Mouse (Mus musculus) brain, adult 2 months (tissue): ENCODE data around the gene Epb41l5.

Experiments
- DNase-seq: peaks from one replicate; pipeline ENCODE4 v3.0.0; 2011; ENCODE audit warnings: low read depth, low spot score

Gene Epb41l5

DNA sequence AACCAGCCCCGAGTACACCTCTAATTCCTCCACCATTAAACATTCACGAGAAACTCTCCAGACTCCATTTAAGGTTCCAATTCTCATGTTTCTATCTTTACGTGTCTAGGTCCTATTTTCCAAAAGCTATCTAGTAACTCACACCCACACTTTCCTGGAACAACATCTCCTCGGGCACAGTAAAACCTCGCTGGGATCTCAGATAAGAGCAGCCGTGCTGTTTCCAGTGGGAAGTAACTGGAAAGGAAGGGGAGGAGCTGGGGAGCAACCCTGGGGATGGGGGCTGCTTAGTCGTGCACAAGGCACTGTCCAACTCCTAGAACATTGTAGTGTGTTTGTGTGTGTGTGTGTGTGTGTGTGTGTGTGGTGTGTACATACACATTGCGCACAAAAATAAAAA, 146.9 kb downstream of the Epb41l5 start:
- DNase-seq: peak; percentile 35

DNA sequence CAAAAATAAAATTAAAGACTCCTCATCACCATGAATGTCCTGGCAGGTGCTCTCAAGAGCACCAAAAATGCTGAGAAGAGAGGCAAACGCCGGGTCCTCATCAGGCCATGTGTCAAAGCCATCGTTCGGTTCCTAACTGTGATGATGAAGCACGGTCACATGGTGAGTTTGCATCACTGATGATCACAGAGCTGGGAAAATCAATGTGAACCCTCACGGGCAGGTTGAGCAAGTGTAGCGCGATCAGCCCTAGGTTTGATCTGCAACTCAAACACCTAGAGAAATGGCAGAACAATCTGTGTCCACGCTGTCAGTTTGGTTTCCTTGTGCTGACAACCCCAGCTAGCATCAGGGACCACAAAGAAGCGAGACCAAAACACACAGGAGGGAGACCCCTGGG, 149.3 kb downstream of the Epb41l5 start:
- DNase-seq: no peak

- no peak for DNase-seq
Measured at GRCm38 (mm10) chr1:119498536-119499231, 150.1 kb downstream of the Epb41l5 start.

GRCm38 (mm10) chr1:119497346-119498004, 151.3 kb downstream of the Epb41l5 start:
- DNase-seq: no peak

DNA sequence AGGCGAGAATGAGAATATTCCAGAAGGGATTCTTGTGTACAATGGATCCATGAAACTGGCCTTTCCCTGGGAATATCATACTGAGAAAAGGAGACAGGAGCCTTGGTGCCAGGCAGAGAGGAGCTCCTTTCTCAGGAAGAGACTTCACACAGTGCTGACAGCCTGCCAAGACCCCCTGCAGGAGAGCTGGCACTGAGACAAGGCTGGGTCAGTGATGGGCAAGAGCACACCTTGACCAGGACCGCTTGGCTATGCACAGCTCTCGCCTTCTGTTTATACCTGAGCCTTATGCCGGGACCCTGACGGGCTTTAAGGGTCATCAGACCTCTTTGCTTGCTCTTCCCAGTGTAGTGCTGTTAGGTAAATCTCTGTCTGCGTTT, 153.4 kb downstream of the Epb41l5 start:
- DNase-seq: peak; percentile 75
